Mouse (Mus musculus): Measurements from ENCODE around the gene Kdm5b. TPM values are rescaled to one million over a fixed set of nuclear protein-coding genes. Genes with fewer than 3 reads are reported as not detected.

The Kdm5b gene
- polyA plus RNA-seq, 2 experiments = 38.1 to 83.5 TPM

- peak overlapping the region; percentile 95 for H3K27ac ChIP-seq (replicated peaks; ENCODE audit: low read depth, low read length)
- peak overlapping the region; percentile 67 for H3K4me3 ChIP-seq (replicated peaks; ENCODE audit: low read length)
- ATAC-seq (ENCODE audit: low FRiP score, low read depth) (peak; percentile 60), DNase-seq (ENCODE audit: low spot score) (peak; percentile 79)
- H3K4me1 ChIP-seq (ENCODE audit: control insufficient read depth, insufficient read depth, low read length) = peaks cover 9% of the 10 kb centered on the region; the same call in 1 of the 2 replicates
- no peaks in the 10 kb centered on the region for H3K27me3 ChIP-seq (ENCODE audit: control insufficient read depth, insufficient read depth, low read length)
- H3K9ac ChIP-seq (ENCODE audit: low read depth, low read length, severe bottlenecking) = peak overlapping the region; percentile 89
- under 1% methylated on average over 33 of the region's 46 CpGs for WGBS
- no peaks in the 10 kb centered on the region for H3K9me3 ChIP-seq (ENCODE audit: control insufficient read depth, low read length)
- no peak for TF ChIP-seq POLR2A (IDR thresholded peaks at IDR 0.05; ENCODE audit: borderline replicate concordance, extremely low read depth, insufficient read depth, insufficient read length)
- peak overlapping the region; percentile 75 for H3K4me2 ChIP-seq (replicated peaks; ENCODE audit: low read depth, low read length, severe bottlenecking)
- H3K36me3 ChIP-seq (ENCODE audit: control insufficient read depth, insufficient read depth, low read length) = no peaks in the 10 kb centered on the region
Observed at GRCm38 (mm10) chr1:134555871-134556670, 3.9 kb upstream of the Kdm5b start.

- ATAC-seq (ENCODE audit: low FRiP score, low read depth) = peak; percentile 90
- under 1% methylated on average over 32 of the region's 35 CpGs for WGBS
Observed at GRCm38 (mm10) chr1:134556671-134557218, 3.2 kb upstream of the Kdm5b start.

GRCm38 (mm10) chr1:134558511-134558910 is 1.5 kb upstream of the Kdm5b start:
- ATAC-seq (ENCODE audit: low FRiP score, low read depth) (no peak), DNase-seq (ENCODE audit: low spot score) (no peak)
- no peaks in the 10 kb centered on the region for H3K36me3 ChIP-seq (ENCODE audit: control insufficient read depth, insufficient read depth, low read length)
- H3K4me3 ChIP-seq (replicated peaks; ENCODE audit: low read length) = no peak overlapping the region
- 56% methylated on average over 5 of the region's 5 CpGs for WGBS
- no peak for TF ChIP-seq POLR2A (IDR thresholded peaks at IDR 0.05; ENCODE audit: borderline replicate concordance, extremely low read depth, insufficient read depth, insufficient read length)
- H3K4me2 ChIP-seq (replicated peaks; ENCODE audit: low read depth, low read length, severe bottlenecking) = no peak overlapping the region
- H3K9me3 ChIP-seq (ENCODE audit: control insufficient read depth, low read length) = no peaks in the 10 kb centered on the region
- H3K4me1 ChIP-seq (ENCODE audit: control insufficient read depth, insufficient read depth, low read length) = peaks cover 18% of the 10 kb centered on the region
- no peak overlapping the region for H3K9ac ChIP-seq (ENCODE audit: low read depth, low read length, severe bottlenecking)
- no peak overlapping the region for H3K27ac ChIP-seq (replicated peaks; ENCODE audit: low read depth, low read length)
- H3K27me3 ChIP-seq (ENCODE audit: control insufficient read depth, insufficient read depth, low read length) = no peaks in the 10 kb centered on the region

More at GRCm38 (mm10) chr1:134556671-134557218, 3.2 kb upstream of the Kdm5b start:
- Histone ChIP-seq H3K36me3 (ENCODE audit: control insufficient read depth, insufficient read depth, low read length) (no peaks in the 10 kb centered on the region), H3K4me2 (replicated peaks; ENCODE audit: low read depth, low read length, severe bottlenecking) (peak overlapping the region; percentile 75), H3K4me3 (replicated peaks; ENCODE audit: low read length) (peak overlapping the region; percentile 67), H3K27me3 (ENCODE audit: control insufficient read depth, insufficient read depth, low read length) (no peaks in the 10 kb centered on the region), H3K4me1 (ENCODE audit: control insufficient read depth, insufficient read depth, low read length) (peaks cover 9% of the 10 kb centered on the region; the same call in 1 of the 2 replicates), H3K27ac (replicated peaks; ENCODE audit: low read depth, low read length) (peak overlapping the region; percentile 95), H3K9me3 (ENCODE audit: control insufficient read depth, low read length) (no peaks in the 10 kb centered on the region), H3K9ac (ENCODE audit: low read depth, low read length, severe bottlenecking) (peak overlapping the region; percentile 89)
- DNase-seq (ENCODE audit: low spot score) = peak; percentile 98
- peak; percentile 96 for TF ChIP-seq POLR2A (IDR thresholded peaks at IDR 0.05; ENCODE audit: borderline replicate concordance, extremely low read depth, insufficient read depth, insufficient read length)

- DNase-seq (ENCODE audit: low spot score) = no peak
- H3K9me3 ChIP-seq (ENCODE audit: control insufficient read depth, low read length) = no peaks in the 10 kb centered on the region
- 75% methylated on average over 3 of the region's 3 CpGs for WGBS
- no peak for TF ChIP-seq POLR2A (IDR thresholded peaks at IDR 0.05; ENCODE audit: borderline replicate concordance, extremely low read depth, insufficient read depth, insufficient read length)
- 0 out of 2 replicates have a peak overlapping the region, but pooled peaks have one; percentile 100 for H3K9ac ChIP-seq (ENCODE audit: low read depth, low read length, severe bottlenecking)
- no peak for ATAC-seq (ENCODE audit: low FRiP score, low read depth)
- no peaks in the 10 kb centered on the region for H3K36me3 ChIP-seq (ENCODE audit: control insufficient read depth, insufficient read depth, low read length)
- H3K27ac ChIP-seq (replicated peaks; ENCODE audit: low read depth, low read length) = no peak overlapping the region
- H3K4me2 ChIP-seq (replicated peaks; ENCODE audit: low read depth, low read length, severe bottlenecking) = no peak overlapping the region; the same call in 1 of the 2 replicates
- H3K4me3 ChIP-seq (replicated peaks; ENCODE audit: low read length) = no peak overlapping the region
- H3K4me1 ChIP-seq (ENCODE audit: control insufficient read depth, insufficient read depth, low read length) = peaks cover 22% of the 10 kb centered on the region
- no peaks in the 10 kb centered on the region for H3K27me3 ChIP-seq (ENCODE audit: control insufficient read depth, insufficient read depth, low read length)
Observed at GRCm38 (mm10) chr1:134559226-134559625, 745 bp upstream of the Kdm5b start.

- H3K9me3 ChIP-seq (ENCODE audit: control insufficient read depth, low read length) = no peaks in the 10 kb centered on the region
- no peaks in the 10 kb centered on the region for H3K27me3 ChIP-seq (ENCODE audit: control insufficient read depth, insufficient read depth, low read length)
- peaks cover 26% of the 10 kb centered on the region for H3K4me1 ChIP-seq (ENCODE audit: control insufficient read depth, insufficient read depth, low read length)
- 4% methylated on average over 31 of the region's 50 CpGs for WGBS
- DNase-seq (ENCODE audit: low spot score) = no peak
- ATAC-seq (ENCODE audit: low FRiP score, low read depth) = no peak
- peak overlapping the region; percentile 40 for H3K4me2 ChIP-seq (replicated peaks; ENCODE audit: low read depth, low read length, severe bottlenecking)
- peak overlapping the region; percentile 100 for H3K9ac ChIP-seq (ENCODE audit: low read depth, low read length, severe bottlenecking)
- H3K36me3 ChIP-seq (ENCODE audit: control insufficient read depth, insufficient read depth, low read length) = no peaks in the 10 kb centered on the region
- TF ChIP-seq POLR2A (IDR thresholded peaks at IDR 0.05; ENCODE audit: borderline replicate concordance, extremely low read depth, insufficient read depth, insufficient read length) = no peak
- H3K27ac ChIP-seq (replicated peaks; ENCODE audit: low read depth, low read length) = peak overlapping the region; percentile 96
- H3K4me3 ChIP-seq (replicated peaks; ENCODE audit: low read length) = peak overlapping the region; percentile 99
Observed at GRCm38 (mm10) chr1:134560396-134560795, 425 bp downstream of the Kdm5b start.
